Mouse (Mus musculus) lung, postnatal 0 days (tissue): ENCODE data around the gene Igsf21. TPM values are rescaled to one million over a fixed set of nuclear protein-coding genes. Genes with fewer than 3 reads are reported as not detected.

Experiments used
- ATAC-seq: fragments of 200-750 bp; cut with Nextera tagmentation; 2 replicates; pipeline ENCODE4 v1.8.0; 2017; ENCODE audit warnings: moderate library complexity
- DNase-seq: peaks from one replicate; pipeline ENCODE4 v3.0.0-alpha.2; 2016; ENCODE audit warnings: low spot score
- H3K27ac ChIP-seq: fragments of 300-500 bp; sonication (generic); 2 replicates; pipeline ENCODE4 v1.5.1; 2014; ENCODE audit warnings: antibody characterized with exemption, mild to moderate bottlenecking, low read length, mixed read lengths
- H3K27me3 ChIP-seq: fragments of 300-500 bp; sonication (generic); replicated peaks from 2 replicates; pipeline ENCODE4 v1.6.1; 2014; ENCODE audit warnings: low read length, mixed read lengths; ENCODE audit not compliant: insufficient read depth
- H3K36me3 ChIP-seq: fragments of 300-500 bp; sonication (generic); 2 replicates; pipeline ENCODE4 v1.6.1; 2014; ENCODE audit warnings: low read length, mixed read lengths; ENCODE audit not compliant: insufficient read depth
- H3K4me1 ChIP-seq: fragments of 300-500 bp; sonication (generic); 2 replicates; pipeline ENCODE4 v1.6.1; 2014; ENCODE audit warnings: antibody characterized with exemption, low read depth, low read length, mixed read lengths; ENCODE audit not compliant: insufficient read depth
- H3K4me2 ChIP-seq: fragments of 300-500 bp; sonication (generic); replicated peaks from 2 replicates; pipeline ENCODE4 v1.6.1; 2014; ENCODE audit warnings: low read depth, mild to moderate bottlenecking, low read length, moderate library complexity, mixed read lengths
- H3K4me3 ChIP-seq: fragments of 300-500 bp; sonication (generic); 2 replicates; pipeline ENCODE4 v1.5.1; 2014; ENCODE audit warnings: low read depth, low read length
- H3K9ac ChIP-seq: fragments of 300-500 bp; sonication (generic); replicated peaks from 2 replicates; pipeline ENCODE4 v1.6.1; 2014; ENCODE audit warnings: low read depth, mild to moderate bottlenecking
- H3K9me3 ChIP-seq: fragments of 300-500 bp; sonication (generic); 2 replicates; pipeline ENCODE4 v1.6.1; 2016; ENCODE audit warnings: low read length, mixed read lengths
- CTCF ChIP-seq: IDR thresholded peaks from 2 replicates; pipeline ENCODE4 v1.5.1; 2016; ENCODE audit warnings: antibody characterized with exemption, mild to moderate bottlenecking
- EP300 ChIP-seq: IDR thresholded peaks from 2 replicates; pipeline ENCODE4 v1.6.1; 2016; ENCODE audit warnings: antibody characterized with exemption, mild to moderate bottlenecking, control low read depth
- WGBS: fragments of 180-500 bp; shearing (Covaris S2); extraction: QIAGEN DNeasy Blood & Tissue Kit; methylation state at CpG from one replicate; pipeline ENCODE4 v1.1.7; 2014; 5-methylcytosine and 5-hydroxymethylcytosine counted together
- polyA plus RNA-seq: library from polyadenylated mRNA; unstranded; fragments of >200 nt; fragmentation: Nextera tagmentation; extraction: Ambion mirVana; gene quantifications from 2 replicates; pipeline ENCODE4 v1.2.1, GENCODE M21; 2015

Igsf21 gene
- polyA plus RNA-seq, 1 experiment from 2014 or later = 0.13 TPM

- ATAC-seq (no peak), DNase-seq (no peak)
- H3K36me3 ChIP-seq = no peaks in the 10 kb centered on the region
- H3K4me1 ChIP-seq = no peaks in the 10 kb centered on the region
- H3K9me3 ChIP-seq = no peaks in the 10 kb centered on the region
- no peak overlapping the region for H3K4me3 ChIP-seq
- no peak for TF ChIP-seq EP300
- TF ChIP-seq CTCF = no peak
- no peak overlapping the region for H3K27ac ChIP-seq
- no peaks in the 10 kb centered on the region for H3K27me3 ChIP-seq
- H3K4me2 ChIP-seq = no peak overlapping the region
- 54% methylated on average over 12 of the region's 12 CpGs for WGBS
- H3K9ac ChIP-seq = no peak overlapping the region
Observed at GRCm38 (mm10) chr4:140203696-140204272, 42.8 kb downstream of the Igsf21 start.

DNA sequence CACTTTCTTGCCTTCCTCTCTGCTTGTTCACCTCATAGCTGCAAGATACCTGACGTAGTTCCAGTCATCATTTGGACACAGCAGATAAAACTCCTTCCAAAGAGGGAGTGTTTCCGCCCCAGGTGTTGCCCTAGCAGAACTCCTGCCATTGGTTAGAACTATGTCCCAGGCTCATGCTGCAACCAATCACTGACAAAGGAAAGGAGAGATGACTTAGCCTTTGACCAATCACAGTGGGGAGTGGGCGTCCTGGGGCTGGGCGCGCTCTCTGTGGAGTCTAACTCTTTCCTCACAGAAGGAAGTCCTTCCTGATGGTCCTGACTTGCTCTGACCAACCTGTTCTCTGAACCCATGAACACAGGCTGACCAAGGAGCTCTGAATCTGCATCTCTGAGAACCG, 44.4 kb downstream of the Igsf21 start:
- no peak for TF ChIP-seq EP300
- no peak for TF ChIP-seq CTCF
- Histone ChIP-seq H3K4me1 (no peaks in the 10 kb centered on the region), H3K27ac (no peak overlapping the region), H3K27me3 (no peaks in the 10 kb centered on the region), H3K36me3 (no peaks in the 10 kb centered on the region), H3K4me3 (no peak overlapping the region), H3K9ac (no peak overlapping the region), H3K4me2 (no peak overlapping the region), H3K9me3 (no peaks in the 10 kb centered on the region)
- no peak for ATAC-seq
- DNase-seq = no peak
- 54% methylated on average over 6 of the region's 6 CpGs for WGBS

DNA sequence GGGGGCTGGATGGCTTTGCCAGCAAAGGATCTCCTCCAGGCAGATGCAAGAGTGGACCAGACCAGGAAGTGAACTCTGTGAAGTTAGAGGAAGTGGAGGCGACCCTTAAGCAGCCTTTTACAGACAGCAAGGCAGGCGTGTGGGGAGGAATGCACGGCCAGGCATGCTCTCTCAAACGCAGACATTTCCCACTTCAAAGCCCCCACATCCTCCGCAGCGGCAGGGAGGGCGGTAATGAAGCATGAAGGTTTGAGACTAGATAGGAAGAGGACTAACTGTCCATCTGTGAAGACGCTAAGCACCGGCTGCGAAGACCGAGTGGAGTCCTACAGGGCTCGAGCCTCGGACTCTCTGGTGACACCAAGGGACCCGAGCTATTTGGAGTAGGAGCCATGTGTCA, 46.3 kb downstream of the Igsf21 start:
- no peak overlapping the region for H3K9ac ChIP-seq

GRCm38 (mm10) chr4:140196717-140197116, 49.9 kb downstream of the Igsf21 start:
- 45% methylated on average over 9 of the region's 9 CpGs for WGBS

More for the DNA sequence above, 46.3 kb downstream of the Igsf21 start:
- Histone ChIP-seq H3K4me3 (no peak overlapping the region), H3K9me3 (no peaks in the 10 kb centered on the region), H3K27ac (no peak overlapping the region), H3K4me2 (no peak overlapping the region), H3K36me3 (no peaks in the 10 kb centered on the region), H3K27me3 (no peaks in the 10 kb centered on the region), H3K4me1 (no peaks in the 10 kb centered on the region)
- TF ChIP-seq EP300 (no peak), CTCF (no peak)
- no peak for DNase-seq
- no peak for ATAC-seq
- 31% methylated on average over 14 of the region's 14 CpGs for WGBS

GRCm38 (mm10) chr4:140192276-140193002, 54.1 kb downstream of the Igsf21 start:
- TF ChIP-seq CTCF = no peak
- TF ChIP-seq EP300 = no peak
- WGBS = 78% methylated on average over 18 of the region's 18 CpGs
- Histone ChIP-seq H3K4me1 (no peaks in the 10 kb centered on the region), H3K4me3 (no peak overlapping the region), H3K4me2 (no peak overlapping the region), H3K27ac (no peak overlapping the region), H3K36me3 (no peaks in the 10 kb centered on the region), H3K9ac (no peak overlapping the region), H3K9me3 (no peaks in the 10 kb centered on the region), H3K27me3 (no peaks in the 10 kb centered on the region)
- no peak for ATAC-seq
- DNase-seq = no peak

More at GRCm38 (mm10) chr4:140196717-140197116, 49.9 kb downstream of the Igsf21 start:
- no peaks in the 10 kb centered on the region for H3K27me3 ChIP-seq
- no peak for ATAC-seq
- H3K4me1 ChIP-seq = no peaks in the 10 kb centered on the region
- no peak overlapping the region for H3K9ac ChIP-seq
- H3K9me3 ChIP-seq = no peaks in the 10 kb centered on the region
- no peak overlapping the region for H3K4me3 ChIP-seq
- TF ChIP-seq EP300 (no peak), CTCF (no peak)
- H3K36me3 ChIP-seq = no peaks in the 10 kb centered on the region
- no peak for DNase-seq
- H3K27ac ChIP-seq = no peak overlapping the region
- H3K4me2 ChIP-seq = no peak overlapping the region

- no peaks in the 10 kb centered on the region for H3K27me3 ChIP-seq
Observed at GRCm38 (mm10) chr4:140189601-140190000, 57.0 kb downstream of the Igsf21 start.

More at GRCm38 (mm10) chr4:140189601-140190000, 57.0 kb downstream of the Igsf21 start:
- DNase-seq = no peak
- no peak overlapping the region for H3K9ac ChIP-seq
- ATAC-seq = no peak
- no peaks in the 10 kb centered on the region for H3K9me3 ChIP-seq
- TF ChIP-seq CTCF (no peak), EP300 (no peak)
- H3K36me3 ChIP-seq = no peaks in the 10 kb centered on the region
- H3K4me3 ChIP-seq = no peak overlapping the region
- no peaks in the 10 kb centered on the region for H3K4me1 ChIP-seq
- H3K27ac ChIP-seq = no peak overlapping the region
- 88% methylated on average over 9 of the region's 9 CpGs for WGBS
- H3K4me2 ChIP-seq = no peak overlapping the region
